Mouse (Mus musculus): ENCODE measurements at regions not wholly inside any gene's neighbourhood (a gene's known extent, or its start where the extent isn't known, plus 50 kb on each side); places are given as distances from the start of the nearest gene placed in this dataset.

DNA sequence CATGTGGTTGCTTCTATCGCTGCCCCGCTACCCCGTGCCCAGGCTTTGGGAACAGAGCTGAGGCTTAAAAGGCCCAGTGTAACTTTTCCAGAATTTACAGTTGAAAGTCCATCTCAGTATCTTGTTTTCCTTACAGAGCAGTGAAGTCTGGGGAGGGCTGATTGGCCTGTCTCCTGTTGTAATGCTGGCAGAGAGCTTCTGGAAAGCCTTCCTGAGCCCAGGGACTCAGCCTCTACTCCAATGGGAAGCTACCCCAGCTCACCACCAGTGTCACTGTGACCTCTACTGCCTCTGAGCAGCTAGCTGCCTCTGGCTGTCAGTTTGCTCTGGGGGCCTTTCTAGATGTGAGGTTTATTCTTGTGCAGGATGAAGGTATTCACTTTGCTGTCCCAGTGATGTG is 87.5 kb downstream of the Kcnrg start:
- no peak for DNase-seq (ENCODE audit: low spot score in 2 of 2)

- DNase-seq (ENCODE audit: low spot score in 2 of 2): no peak
Observed at GRCm38 (mm10) chr14:61696290-61696842, 89.1 kb downstream of the Kcnrg start.

GRCm38 (mm10) chr14:61696886-61697554 is 89.8 kb downstream of the Kcnrg start:
- no peak for DNase-seq (ENCODE audit: low spot score in 2 of 2)

DNA sequence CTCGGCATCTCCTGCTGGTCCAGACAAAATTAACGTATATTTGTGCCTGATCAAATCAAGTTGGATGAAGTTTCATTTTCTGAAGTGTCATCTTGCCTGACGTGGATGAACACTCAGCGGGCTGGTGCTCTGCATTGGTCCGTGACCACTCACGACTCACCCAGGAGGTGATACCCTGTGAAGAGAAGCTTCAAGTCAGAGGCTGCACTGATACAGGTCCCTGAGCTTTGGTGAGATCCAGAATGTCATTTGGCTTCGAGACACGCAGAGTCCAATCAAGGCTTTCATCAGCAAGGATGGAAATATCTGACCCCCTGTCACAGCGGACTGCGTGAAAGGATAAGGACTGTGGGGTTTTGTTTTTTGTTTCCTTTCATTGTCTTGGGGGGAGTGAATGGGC is 90.4 kb downstream of the Kcnrg start:
- DNase-seq (ENCODE audit: low spot score in 2 of 2): no peak

- no peak for DNase-seq (ENCODE audit: low spot score in 2 of 2)
Observed at GRCm38 (mm10) chr14:61698358-61699055, 91.2 kb downstream of the Kcnrg start.

DNA sequence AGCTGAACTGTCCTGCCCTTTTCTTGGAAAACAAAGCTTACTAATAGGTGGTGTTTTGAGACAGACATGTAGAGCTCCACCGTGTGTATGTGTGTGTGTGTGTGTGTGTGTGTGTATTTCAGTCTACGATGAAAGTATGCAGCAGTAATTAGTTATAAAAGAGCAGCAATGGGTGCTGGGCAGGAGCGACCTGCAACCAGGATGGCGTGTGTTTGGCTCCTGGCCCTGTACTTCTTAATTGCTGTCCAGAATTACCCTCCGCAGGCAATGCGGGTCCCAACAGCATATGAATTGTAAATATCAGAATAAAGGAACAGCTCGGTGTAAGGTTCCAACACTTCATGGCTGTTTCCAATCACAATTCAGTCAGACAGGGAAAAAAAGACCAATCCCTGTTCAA is 92.4 kb downstream of the Kcnrg start:
- DNase-seq (ENCODE audit: low spot score in 2 of 2): no peak

DNA sequence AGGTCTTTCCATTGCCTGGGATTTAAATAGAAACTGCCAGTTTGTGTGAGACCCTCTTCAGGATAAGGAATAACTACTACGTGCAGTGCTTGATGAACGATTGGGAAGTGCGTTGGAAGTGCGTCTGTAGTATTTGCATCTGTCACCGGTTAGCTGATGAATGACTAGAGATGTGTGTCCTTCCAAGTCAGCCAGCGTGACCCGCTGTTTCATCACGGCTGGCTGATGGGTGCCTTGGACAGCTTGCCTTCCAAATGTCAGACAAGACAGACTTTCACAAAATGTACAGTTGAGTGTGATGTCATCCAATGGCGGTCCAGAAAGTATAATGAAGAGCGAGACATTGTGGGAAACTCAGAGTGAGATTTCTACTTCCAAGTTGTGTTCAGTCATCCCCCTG is 93.9 kb downstream of the Kcnrg start:
- no peak for DNase-seq (ENCODE audit: low spot score in 2 of 2)

- no peak for DNase-seq (ENCODE audit: low spot score in 2 of 2)
Observed at GRCm38 (mm10) chr14:61703916-61704315, 96.7 kb downstream of the Kcnrg start.

DNA sequence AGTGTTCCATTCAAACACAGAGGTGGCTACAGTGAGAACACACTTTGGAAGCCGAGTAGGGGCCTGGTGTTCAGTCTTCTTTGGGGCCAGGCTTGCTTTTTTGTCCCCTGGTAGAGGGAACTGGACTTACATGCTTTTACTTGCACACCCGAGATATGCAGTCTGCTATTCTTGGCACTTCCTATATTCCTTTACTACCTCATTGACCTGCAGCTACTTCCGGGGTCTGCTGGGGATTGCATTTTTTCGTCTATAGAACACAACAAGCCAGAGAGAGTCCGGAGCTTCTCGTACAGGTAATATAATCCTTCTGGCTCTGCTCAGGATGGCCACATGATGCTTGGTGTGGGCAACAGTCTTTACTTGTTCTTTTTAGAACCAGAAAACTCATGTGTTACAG is 99.7 kb downstream of the Kcnrg start:
- DNase-seq (ENCODE audit: low spot score in 2 of 2): no peak

GRCm38 (mm10) chr14:61708331-61708730 is 101.1 kb downstream of the Kcnrg start:
- no peak for DNase-seq (ENCODE audit: low spot score in 2 of 2)

GRCm38 (mm10) chr14:61715746-61716145 is 108.5 kb downstream of the Kcnrg start:
- no peak for DNase-seq (ENCODE audit: low spot score in 2 of 2)

DNA sequence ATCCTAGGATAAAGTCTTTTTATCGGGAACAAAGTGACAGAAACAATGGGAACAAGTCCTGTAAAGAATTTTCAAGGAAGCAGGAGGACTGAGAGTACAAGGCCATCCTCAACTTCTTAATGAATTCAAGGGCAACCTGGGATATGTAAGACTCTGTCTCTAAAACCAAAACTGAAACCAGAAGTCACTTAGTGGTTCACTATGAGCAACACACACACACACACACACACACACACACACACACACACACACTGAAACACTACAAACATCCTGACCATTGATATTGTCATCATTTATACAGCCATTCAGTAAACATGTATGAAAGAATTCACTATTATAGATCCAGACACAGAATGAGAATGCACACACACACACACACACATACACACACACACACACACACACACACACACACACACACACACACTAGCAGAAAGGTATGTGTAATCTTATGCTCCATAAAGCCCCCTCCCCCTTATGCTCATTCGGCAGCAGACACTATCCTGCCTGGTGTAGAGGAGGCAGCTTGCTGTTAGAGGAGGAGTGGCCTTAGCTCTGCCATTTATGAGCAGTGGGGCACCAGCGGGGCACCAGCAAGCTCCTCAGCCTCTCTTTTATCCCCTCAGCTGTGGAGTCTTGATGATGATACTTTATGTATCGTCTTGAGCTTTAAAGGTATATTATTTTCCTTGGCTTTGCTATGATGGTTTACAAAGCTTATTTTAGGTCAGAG is 111.3 kb downstream of the Kcnrg start:
- DNase-seq (ENCODE audit: low spot score in 2 of 2): no peak

- DNase-seq (ENCODE audit: low spot score in 2 of 2): no peak
Observed at GRCm38 (mm10) chr14:61721302-61721701, 114.0 kb downstream of the Kcnrg start.

- DNase-seq (ENCODE audit: low spot score in 2 of 2): no peak
Observed at GRCm38 (mm10) chr14:61724942-61725341, 117.7 kb downstream of the Kcnrg start.

DNA sequence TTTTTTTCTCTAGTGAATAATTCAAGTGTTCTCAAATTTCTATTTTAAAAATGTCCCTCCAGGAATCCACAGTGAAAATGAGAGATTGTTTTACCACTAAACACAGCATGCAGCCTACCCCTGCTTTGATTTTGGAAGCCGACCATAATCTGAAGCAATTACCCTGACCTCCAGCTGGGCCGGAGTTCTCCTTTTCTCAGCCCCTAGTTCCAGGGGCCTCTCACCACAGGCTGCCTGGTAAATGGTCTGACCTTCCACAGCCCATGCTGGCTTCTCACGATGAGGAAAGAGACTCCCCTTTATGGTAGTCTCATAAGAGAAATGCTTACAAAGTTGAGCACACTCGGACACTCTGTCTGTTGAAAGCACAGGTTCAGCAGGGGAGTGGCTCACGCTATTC is 121.3 kb downstream of the Kcnrg start:
- no peak for DNase-seq (ENCODE audit: low spot score in 2 of 2)

GRCm38 (mm10) chr14:61735541-61735940 is 128.3 kb downstream of the Kcnrg start:
- DNase-seq (ENCODE audit: low spot score in 2 of 2): no peak

- no peak for DNase-seq (ENCODE audit: low spot score in 2 of 2)
Observed at GRCm38 (mm10) chr14:61736384-61737322, 129.4 kb downstream of the Kcnrg start.

GRCm38 (mm10) chr14:61737504-61738040 is 130.3 kb downstream of the Kcnrg start:
- DNase-seq (ENCODE audit: low spot score in 2 of 2): peak in 1 of 2 experiments; percentile 17

DNA sequence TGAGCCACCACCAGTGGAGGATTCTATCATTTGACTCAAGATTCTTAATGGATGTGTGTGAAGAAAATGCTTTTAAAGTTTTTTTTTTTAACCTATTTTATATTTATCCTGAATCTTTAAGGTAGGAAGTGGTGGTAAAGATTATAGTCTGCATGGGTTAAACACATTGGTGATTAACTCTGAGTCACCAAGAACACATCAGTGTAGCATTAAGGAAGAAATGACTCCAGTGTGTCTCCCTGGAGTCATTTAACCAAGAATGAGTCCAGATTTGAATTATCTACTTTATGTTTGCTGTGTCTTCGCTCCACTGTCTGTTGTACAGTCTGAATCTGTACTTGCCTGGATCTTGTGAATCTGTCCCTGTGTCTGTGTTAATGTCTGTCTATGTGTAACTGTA is 132.2 kb downstream of the Kcnrg start:
- no peak for DNase-seq (ENCODE audit: low spot score in 2 of 2)

GRCm38 (mm10) chr14:61743855-61744408 is 136.7 kb downstream of the Kcnrg start:
- no peak for DNase-seq (ENCODE audit: low spot score in 2 of 2)

Measured in adrenal gland, adult 18-20 months (tissue).